Mouse (Mus musculus) left cerebral cortex, adult 11 months (tissue): Measurements from ENCODE around the gene G0s2.

Source experiments
- DNase-seq: peaks from one replicate; pipeline ENCODE4 v3.0.0; 2022; ENCODE audit warnings: low spot score

The G0s2 gene

DNA sequence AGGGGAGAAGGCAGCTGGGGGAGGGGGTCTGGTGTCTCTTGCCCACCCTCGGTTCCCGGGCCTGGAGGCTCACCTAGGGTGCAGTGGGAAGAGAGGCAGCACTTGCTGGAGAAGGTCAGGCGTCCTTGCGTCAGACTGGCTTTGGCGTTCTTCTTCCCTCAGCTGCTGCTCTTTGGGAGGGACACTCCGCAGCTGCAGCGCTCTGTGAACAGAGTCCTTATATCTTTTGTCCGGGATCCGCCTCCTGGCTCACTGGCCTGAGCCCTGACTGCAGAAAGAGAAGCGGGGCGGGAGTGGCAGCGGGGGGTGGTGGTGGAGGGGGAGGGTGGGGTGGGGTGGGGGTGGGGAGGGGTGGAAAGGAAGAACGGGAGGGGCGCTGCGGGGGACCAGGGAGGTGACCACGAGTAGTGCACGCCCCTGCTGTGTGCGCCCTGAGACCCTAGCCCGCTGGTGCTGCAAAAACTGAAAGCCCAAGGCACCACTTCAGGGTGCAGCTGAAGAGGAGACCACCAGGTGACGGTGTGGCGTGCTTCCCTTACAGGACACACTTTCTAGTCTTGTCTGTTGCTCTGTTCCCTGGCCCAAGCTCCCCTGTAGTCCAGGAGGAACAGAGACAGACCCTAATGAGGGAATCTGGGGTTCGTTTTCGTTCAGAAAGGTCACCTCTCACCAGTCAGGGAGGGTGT is at the start of gene G0s2:
G0s2 (minus strand) TSS at position 302 of the 686 bp plus-strand sequence.
- peak; percentile 58 for DNase-seq

DNA sequence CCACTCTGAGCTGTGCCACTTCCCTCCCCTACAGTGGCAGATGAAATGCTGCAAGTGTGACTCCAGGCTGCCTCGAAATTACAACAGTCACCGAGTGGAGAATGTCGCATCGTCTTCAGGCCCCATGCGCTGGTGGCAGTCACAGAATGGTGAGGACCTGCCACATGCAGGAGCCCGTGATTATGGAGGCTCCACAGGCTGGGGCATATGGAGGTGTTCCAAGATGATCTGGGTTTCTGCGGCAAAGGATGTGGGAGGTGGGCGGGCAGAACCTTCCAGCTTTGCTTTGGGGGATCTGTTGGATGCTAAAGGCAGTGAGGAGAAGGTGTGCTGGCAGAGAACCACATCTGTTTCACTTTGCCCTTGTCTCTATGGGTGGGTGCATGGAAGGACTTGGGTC is 47.4 kb upstream of the G0s2 start:
- no peak for DNase-seq

DNA sequence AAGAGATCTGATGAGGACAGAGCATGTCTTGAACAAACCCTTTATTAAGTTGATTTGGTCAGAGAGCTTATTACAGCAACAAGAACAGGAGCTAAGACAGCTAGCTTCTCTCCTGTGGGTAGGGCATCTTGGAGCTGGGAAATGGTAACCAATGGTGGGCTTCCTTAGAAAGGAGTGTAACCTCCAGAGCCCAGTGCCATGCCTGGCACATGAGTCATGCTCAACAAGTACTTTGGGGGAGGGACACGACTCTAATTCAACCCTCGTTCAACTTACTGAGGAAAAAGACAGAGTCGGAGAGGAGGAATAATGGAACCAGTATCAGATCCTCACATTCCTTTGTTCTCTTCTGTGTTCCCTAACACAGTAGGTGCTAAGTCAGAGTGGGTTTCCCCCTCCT is 46.7 kb upstream of the G0s2 start:
- DNase-seq = no peak

DNA sequence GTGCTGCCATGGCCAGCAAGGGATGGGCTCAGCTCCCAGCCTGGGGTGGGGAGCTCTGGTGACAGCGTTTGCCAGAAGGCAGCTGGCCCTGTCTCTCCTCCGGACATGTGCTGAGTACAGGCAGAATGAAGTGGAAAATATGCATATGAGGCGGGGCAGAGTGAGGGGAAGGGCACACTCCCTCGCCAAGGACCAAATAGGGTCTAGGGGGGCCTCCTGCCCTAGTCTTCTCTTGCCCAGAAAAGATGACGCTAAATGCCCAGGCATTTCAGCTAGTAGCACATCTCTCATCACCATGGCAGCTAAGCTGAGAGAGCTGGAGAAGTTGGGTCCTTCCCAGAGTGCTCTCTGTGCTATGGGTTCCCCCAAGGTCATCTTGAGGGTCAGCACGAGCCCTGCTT is 44.1 kb upstream of the G0s2 start:
- DNase-seq = no peak

DNA sequence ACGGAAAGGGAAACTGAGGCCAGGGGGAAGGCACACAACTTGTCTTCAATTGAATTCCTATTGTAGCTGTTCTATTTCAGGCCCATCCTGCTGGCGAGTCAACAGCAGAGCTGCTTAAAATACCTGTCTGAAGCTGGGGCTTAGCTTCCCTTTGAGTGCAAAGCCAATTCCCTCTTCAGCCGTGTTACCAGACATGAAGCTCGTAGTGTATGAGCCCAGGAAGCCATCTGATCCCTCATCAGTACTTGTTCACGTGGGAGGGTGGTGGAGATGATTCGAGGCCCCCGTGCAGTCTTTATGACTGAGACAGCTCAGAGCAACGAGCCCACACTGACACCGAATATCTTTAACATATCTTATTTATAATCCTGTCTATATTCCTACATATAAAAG is 43.3 kb upstream of the G0s2 start:
- DNase-seq = no peak

DNA sequence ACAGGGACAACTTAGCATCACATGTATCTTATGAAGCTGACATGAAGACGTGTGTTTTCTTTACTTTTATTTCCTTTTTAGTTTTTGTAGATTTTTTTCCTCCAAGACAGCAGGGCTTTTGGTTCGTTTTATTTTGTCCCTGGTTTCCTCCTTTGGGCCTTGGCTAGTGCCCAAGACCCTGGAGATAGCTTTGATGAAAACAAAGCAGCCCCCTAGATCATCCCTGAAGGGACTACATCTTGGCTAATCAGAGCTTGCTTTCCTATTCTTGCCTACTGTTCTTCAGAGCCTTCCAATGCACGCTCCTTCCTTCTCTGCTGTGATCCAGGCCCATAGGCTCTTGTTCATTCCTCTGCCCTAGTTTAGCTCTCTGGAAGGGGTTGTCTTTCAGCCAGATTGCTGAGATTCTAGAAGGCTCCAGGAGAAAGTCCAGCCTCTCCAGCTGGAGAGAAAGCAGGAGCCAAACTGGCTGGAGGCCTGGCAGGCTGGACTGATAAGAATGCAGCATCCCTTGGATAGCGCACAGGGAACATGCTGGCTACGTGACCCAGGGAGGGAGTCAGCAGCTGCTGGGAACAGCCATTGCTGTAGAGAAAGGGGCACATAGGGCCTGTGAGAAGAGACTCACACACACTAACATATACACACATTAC is 42.8 kb upstream of the G0s2 start:
- DNase-seq = no peak

DNA sequence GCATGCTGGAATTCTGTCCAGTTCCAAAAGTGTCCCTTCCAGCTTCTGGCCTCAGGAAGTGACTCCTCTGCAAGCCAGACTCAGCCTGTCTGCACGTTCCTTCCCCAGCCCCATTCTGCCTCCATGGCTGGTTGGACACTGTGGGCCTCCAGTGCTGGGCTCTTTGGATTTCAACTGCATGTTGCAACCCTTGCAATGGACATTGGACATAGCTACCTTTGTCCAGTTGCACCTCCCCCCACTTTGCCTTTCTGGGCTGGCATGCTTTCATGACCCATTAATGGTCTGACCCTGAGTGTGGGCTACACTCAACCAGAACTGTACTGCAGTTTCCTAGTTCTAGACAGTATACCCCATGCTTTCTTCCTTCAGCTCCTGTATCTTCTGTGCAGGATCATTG is 38.6 kb upstream of the G0s2 start:
- DNase-seq = no peak

DNA sequence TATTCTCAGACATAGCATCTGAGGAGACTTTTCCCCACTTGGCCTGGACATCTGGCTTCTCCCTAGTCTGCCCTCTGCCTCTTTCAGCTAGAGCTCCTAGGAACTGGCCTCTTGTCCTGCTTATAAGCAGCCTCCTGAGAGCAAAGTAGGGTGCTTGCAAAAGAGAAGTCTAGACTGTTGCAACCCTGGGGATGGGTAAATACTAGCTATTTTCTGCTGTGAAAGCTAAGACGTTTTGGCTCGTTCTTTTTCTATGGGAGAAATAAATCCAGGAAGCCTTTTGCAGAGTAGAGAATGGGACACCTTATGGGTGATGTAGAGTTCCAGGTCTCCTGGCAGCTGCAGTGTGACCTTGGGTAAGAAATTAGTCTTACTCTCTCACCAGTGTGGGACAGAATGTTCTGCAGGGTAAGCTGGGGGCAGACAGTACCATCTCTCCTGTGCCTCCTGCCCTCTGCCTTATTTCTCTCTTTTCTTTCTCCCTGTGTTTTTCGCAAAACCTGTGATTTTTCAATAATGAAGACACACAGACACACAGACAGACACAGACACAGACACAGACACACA is 37.6 kb upstream of the G0s2 start:
- no peak for DNase-seq

DNA sequence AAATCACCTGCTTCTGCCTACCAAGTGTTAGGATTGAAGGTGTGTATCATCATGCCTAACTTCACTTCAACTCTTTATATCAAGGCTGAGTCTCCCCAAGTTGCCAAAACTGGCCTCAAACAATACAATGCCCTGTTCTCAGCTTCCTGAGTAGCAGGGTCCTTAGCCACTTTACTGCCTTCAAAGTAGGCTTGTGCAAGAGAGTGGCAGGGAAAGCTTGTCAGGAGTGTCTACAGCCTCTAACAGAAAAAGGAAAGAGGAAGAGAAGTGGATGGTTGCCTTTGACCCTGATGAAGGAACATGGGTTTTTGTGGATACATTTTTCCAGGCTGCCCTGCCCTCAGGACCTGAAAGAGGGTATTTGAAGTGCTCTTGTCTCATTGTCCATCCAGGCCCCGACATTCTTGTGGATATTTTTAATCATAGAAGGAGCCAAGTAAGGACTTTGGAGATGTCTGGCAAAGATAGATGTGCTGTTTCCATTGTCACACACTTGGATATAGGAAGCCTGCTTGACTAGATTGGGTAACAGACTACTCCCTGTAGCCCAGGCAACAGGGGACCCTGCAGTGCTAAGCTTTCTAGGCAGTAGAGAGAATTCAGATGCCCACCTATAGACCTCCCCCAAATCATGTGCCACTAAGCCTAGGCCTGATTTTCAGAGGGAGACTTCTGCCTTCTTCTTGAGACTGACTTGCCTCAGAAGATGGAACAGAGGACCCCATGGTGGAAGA is 36.9 kb upstream of the G0s2 start:
- DNase-seq = no peak

DNA sequence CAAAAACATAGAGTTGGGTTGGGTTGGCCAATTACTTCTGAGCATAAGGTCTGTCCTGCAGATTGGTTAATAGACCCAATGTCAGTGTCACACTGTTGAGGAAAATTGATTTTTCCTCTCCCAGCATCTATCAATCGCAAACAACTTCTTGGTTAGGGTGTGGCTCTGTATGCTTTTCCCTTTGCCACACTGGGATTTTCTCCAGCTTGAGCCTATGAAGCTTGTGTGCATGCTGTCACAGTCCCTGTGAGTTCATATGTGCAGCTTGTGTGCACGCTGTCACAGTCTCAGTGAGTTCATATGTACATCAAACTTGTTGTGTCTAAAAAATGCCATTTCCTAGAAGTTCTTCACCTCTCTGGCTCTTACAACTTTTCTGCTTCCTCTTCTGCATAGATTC is 33.8 kb upstream of the G0s2 start:
- DNase-seq = no peak

DNA sequence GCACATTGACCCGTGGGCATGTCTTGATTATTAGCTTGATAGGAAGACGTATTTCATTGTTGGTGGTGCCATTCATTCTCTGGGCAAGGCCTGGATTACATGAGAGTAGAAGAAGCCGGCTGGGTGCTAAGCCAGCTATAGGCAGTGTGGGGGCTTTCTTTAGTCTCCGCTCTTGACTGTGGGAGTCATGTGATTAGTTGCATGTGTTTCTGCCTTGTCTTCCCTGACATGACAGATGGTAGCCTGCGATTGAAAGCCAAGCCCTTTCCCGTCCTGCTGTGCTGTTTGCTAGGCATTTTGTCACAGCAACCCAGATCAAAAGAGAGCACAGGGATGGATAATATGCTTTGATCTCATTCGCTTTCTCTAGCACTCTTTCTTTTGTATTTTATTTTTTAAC is 32.4 kb upstream of the G0s2 start:
- no peak for DNase-seq

DNA sequence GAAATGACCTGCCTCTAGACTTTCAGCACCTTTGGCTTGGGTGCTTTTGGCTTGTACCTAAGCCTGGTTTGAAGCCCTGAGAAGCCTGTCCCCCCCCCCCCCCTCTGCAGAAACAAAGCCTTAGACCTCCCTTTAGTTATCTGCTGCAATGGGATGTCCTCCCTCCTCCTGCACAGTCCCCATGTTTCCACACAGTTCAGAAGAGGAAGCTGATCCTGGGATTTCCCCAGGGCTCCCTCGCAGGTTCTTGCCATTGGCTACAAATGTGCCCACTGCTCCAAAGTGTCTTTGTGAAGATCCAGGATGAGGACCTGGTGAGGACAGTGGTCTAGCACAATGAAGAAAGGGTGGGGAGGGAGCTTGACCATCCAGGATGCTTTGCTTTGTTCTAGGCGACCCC is 30.1 kb upstream of the G0s2 start:
- DNase-seq = no peak

DNA sequence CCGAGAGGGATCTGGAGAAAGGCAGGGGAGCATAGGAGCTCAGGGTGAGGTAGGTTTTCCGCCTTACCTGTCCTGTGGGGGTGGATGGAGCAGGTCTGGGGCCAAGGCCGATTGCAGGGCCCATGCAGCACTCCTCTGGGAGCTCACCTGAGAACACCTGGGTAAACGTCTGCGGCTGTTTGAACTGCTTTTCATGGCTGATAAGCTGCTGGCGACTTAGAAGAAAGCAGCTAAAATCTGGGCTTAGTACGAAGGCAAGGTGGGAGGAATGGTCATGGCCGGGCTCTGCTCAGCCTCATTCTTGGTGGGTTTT is 29.0 kb upstream of the G0s2 start:
- no peak for DNase-seq

DNA sequence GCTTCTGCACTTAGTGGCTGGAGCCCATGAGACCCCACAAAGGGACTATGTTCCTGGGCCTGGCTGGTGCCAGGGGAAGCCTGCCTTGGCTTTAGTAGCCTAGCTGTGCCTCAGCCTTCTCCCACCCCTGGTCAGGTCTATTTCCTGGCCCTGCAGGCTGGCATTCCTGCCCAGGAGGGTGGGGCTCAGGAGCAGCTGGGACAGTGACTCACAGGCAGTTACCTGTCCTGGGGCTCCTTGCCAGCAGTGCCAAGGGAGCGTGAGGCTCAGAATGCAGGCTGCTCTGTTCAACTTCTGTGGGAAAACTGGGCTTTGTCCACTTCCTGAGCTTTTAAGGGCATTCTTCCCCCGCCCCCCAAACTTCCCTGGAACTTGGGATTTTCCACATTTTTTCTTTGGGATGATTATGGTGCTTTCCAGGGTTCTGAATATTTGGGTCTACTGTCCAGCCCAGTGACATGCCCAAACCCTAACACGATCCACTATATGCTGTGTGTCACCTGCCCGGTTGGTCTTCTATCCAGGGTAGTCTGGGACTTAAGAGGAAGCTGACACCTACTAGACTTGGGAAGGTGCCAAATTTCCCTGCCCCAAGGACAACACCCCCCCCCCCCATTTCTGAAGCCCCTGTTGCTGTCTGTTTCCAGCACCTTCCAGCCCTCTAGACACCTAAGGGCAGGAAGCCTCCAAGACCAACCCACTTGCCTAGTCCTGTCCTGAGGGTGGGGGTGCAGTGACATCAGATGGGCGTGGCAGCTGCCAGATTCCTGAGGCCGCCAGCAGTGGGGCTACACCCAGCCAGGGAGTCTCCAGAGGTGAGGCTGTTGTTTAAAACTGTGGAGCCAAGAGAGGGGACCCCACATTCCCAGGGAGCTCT is 28.4 kb upstream of the G0s2 start:
- DNase-seq = no peak

DNA sequence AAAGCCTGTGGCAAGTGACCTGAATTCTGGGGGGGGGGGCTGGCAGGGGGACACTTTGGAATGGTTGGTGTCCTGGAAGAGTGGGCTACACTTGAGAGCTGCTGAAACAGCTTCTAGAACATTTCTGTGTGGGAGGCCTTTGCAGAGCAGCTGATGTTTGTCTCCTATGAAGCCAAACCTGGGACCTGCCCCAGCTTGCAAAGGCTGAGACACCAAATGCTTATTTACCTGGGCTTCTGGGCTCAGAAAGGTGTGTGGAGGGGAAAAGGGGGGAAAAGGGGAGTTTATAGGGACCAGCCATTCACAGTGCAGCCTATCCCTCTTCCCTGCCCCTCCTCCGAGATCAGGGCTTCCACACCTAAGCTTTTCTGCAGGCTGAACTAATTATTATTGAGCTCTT is 27.0 kb upstream of the G0s2 start:
- no peak for DNase-seq

DNA sequence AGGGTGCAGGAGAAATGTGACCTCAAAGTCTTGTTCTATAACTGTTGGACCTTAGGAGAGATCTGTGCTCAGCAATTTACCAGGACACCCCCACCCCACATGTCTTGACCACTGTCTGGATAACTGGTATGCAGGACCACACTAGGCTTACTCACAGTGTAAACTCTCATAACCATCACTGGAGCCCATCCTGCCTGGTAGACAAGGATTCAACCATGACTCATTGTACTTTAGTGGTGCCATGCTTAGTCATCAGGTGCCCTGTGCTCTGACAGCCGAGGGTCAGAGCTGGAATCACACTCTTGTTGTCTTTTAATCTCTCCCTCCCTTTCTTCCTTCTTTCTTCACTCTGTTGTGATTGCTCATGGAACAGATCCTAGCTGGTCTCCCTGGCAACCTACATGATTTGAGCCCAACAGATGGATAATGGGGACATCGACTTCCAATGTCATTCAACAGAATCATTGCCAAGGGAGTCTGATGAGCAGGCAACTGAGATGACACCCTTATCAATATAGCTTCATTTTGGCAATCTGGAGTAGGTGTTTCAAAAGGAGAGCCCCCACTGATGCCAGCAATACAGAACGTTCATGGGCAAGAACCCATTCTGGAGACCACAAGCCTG is 25.2 kb upstream of the G0s2 start:
- no peak for DNase-seq

DNA sequence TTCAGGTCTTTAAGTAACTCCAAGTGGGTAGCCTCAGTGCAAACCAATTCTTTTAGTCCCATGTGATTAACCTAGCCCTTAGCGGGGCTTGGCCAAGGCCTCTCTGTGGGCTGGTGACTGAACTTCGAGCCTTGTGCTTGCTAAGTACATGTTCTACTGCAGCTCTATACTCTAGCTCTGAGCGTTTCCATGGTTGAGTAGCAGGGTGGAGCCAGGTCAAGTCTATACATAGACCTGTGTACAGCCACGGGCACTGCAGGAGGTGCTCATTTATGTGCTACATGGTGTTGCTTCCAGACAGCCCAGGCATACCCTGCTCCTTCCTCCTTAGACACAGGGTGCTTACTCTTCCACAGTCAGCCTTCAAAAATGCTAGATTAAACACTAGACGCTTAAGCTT is 22.9 kb upstream of the G0s2 start:
- no peak for DNase-seq

DNA sequence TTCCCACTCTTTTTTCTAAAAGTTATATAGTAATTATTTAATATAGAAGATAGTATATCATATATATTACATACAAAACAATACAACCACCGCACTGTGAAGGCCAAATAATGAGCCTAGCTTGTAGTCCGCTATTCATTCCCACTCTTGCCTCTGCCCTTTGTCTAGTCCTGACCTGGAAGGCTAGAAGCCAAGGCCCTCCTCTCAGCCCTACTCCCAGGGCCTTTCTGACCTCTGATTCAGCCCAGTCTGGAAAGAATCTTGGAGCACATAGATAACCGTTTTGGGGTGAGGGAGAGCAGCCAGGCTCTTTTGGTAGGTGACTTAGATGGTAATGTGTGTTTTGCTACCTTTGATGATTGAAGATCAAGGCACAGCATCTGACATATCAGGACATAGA is 20.9 kb upstream of the G0s2 start:
- DNase-seq = no peak

DNA sequence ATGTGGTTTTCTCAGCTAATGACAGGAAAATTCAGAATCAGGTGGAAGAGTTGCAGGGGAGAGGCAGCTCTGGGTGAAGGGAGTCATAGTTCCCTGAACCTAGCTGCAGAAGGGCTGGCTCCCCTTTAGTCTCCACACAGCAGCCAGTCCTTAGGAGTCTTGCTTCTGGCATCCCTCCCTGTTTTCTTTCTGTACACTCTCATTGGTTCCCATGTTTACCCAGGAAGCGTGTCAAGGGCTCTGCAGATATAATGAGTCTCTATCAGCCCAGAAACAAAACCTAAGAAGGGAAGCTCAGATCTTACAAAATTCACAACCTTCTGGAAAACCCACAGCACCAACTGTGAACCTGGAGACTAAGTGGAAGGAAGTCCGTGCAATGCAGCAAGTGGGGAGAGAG is 20.0 kb upstream of the G0s2 start:
- no peak for DNase-seq

DNA sequence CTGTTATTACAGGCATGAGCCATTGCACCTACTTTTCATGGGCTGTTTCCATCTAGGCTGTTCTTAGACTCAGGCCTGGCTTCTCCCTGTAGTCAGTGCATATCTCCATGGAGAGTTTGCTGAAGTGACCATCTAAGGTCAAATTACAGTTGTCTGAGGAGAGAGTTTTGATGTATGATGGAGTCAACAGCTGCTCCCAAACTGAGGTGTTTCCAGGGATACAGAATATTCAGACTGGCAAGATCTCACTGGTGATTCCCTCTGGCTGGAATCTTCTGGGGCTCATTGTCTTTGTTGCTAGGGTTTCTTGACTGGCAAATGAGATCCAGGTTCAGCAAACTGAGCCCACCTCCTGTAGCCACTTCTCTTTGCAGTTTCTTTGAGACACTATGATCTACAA is 17.7 kb upstream of the G0s2 start:
- no peak for DNase-seq

DNA sequence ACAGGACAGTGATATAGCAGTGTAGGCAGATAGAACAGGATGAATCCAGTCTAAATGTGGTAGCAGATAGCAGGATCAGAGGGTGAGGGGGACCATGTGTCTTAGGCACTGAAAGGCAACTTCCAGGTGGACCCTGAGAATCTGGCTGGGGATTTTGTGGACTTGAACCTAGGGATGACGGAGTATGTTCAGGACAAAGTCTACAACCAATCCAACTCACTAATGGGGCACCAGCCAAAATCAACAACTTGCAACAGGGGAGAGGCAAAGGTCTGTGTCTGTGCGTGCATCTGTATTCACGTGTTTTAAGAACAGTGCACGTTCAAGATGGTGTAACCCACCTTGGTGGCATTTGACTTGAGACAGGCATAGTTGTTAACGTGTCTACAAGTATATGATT is 16.9 kb upstream of the G0s2 start:
- no peak for DNase-seq

DNA sequence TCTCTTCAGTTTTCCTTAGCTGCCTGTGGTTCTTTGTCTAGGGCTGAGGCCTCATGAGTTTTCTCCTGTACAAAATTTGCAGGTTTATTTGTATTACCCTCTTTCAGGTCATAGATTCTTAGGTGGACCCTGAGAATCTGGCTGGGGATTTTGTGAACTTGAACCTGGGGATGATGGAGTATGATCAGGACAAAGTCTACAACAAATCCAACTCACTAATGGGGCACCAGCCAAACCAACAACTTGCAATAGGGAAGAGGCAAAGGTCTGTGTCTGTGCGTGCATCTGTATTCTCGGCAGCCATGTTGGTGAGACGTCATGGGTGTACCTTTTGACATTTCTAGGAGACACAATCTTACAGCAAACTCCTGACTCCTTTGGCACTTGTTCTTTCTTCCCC is 16.1 kb upstream of the G0s2 start:
- no peak for DNase-seq
